Mouse (Mus musculus): ENCODE data around the gene Cacna2d3.

DNA sequence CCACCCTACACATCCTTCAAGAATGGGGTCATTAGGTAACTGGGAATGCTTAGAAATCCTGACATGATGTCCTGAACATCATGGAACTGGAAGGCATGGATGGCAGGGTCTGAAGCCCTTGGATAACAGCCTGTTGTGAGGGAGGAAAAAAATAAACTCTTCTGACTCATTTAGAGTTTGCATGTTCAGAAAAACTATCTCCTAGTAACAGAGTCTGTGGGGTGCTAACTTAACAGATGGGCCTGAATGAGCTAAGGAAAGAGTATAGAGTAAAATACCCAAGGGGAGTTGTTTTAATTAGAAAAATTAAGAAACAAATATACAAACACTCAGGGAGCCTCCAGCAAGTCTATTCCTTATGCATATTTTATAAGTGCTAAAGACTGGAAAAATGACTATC, 286.5 kb downstream of the Cacna2d3 start:
- TF ChIP-seq ZC3H11A (IDR thresholded peaks at IDR 0.05; ENCODE audit: borderline replicate concordance, low read depth, low read length) (no peak), CHD2 (IDR thresholded peaks at IDR 0.05; ENCODE audit: low read depth, low read length) (no peak), HCFC1 (IDR thresholded peaks at IDR 0.05; ENCODE audit: borderline replicate concordance, insufficient read depth, low read length) (no peak)

Data from ES-E14 (cell line).